Mouse (Mus musculus) gastrocnemius, postnatal 10 days (tissue): ENCODE measurements at regions not wholly inside any gene's neighbourhood (a gene's known extent, or its start where the extent isn't known, plus 50 kb on each side); places are given as distances from the start of the nearest gene placed in this dataset.

Source experiments
- DNase-seq: peaks from one replicate; pipeline ENCODE4 v3.0.0; 2021; ENCODE audit warnings: mixed read lengths

GRCm38 (mm10) chr9:112864921-112865320 is 629.2 kb upstream of the Arpp21 start:
- DNase-seq, result no peak

GRCm38 (mm10) chr9:112861136-112861535 is 625.4 kb upstream of the Arpp21 start:
- no peak for DNase-seq

GRCm38 (mm10) chr9:112860307-112860893 is 624.7 kb upstream of the Arpp21 start:
- DNase-seq, result no peak

GRCm38 (mm10) chr9:112841473-112841872 is 605.7 kb upstream of the Arpp21 start:
- DNase-seq, result no peak

DNA sequence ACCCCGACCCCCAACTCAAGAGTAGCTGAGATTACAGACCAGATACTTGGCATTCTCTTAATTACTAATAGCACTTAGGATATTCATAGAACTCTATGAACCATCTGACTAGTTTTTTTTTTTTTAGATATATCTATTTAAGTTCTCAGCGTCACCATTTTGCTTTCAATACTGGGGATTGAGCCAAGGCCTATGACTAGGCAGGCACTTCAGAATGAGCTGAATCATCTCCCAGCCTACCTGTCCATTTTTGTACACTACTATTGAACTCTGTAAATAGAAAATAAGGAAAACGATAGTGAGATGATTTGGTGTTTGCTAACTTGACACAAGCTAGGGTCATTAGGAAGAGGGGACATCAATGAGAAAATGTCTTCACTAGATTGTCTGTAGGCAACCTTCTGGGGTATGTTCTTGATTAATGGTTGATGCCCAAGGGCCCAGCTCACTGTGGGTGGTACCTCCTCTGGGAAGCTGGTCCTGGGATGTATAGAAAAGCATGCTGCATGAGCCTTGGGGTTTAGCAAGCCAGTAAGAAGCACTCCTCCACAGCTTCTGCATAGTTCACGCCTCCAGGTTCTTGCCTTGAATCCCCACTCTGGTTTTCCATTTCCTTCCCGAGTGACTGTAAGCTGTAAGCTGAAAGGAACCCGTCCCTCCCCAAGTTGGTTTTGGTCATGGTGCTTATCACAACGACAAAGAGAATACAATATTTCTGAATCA is 603.5 kb upstream of the Arpp21 start:
- DNase-seq, result no peak

DNA sequence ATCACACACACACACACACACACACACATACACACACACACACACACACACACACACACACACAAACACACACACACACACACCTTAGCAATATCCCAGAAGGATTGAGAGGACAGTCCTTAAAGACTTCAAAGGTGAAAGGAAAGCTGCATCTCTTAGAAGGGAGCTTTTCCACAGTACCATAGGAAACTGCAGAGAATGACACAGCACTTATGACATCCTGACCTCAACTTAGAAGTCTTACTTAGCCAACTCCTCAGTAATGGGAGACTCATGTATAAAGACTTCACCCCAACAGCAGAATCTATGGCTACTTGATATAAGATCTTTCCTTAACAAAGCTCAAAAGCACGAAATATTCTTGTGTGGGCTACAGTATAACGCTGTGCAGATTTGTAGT is 601.8 kb upstream of the Arpp21 start:
- DNase-seq, result no peak

DNA sequence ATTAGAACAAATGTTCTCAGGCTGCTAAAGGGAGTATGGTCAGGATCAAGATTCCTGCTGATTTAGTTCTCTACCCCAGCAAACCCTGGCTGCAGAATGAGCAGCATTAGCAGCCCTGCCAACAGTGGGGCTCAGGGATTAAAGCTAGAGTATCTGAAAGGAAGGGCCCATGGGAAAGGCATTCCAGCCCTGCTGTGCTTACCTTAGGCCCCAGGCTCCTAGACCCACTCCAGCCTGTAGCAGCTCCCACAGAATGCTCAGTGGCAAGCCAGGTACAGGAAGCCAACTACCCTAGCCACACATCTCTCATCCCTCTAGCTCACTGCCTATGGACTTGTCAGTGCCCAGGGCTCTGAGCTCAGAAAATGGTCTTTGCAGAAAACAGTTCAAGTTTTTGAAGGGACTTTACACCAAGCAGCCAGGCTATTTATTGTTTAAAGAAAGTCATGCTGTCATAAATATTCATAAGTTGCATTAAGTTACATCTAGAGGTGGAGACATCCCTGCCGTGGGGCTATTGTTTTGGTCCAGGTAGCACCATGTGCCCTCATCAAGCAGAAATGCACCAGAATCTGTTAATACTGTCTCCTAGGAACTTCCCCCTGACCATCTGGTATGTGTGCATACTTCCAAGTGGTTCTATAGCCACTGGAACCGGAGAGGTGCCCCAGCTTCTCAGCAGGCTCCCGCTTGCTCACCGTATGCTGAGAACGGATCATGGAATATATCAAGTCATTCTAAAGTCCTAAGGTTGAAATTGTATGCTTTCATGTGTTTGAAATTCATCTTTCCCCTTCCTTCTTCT is 598.9 kb upstream of the Arpp21 start:
- DNase-seq, result no peak

DNA sequence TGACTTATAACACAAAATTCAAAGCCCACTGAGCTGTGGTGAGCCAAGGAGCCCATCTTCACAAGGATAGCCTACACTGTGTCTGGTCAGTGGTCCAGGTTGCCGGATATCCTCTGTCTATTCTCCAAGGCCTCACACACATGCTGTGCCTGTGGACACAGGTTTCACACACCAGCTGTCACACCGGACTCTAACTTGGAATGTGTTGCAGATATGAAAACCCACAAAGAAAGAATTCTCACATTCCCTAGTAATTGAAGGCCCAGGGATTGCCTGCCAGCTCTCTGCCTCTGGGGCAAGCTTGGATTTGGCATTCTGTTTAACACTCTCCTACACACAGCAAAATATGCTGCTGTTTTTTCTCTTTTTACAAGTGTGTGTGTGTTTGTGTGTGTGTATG is 595.4 kb upstream of the Arpp21 start:
- no peak for DNase-seq

DNA sequence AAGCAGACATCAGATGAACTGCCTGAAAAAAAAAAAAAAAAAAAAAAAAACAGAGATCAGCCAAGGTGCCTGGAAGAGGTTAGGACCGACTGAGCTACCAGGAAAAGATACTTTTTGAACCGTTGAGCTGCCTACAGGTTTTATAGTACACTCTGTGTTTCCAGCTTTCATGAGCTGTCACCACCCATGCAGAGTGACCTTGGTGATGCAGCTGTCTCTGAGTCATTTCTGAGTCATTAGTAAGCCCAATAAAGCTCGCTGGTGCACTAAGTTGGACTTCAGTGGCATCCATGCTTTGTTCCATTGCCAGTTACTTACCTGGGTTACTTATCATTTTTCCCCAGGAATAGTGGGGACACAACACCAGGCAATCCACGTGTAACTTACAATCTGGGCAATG is 592.9 kb upstream of the Arpp21 start:
- DNase-seq, result no peak

DNA sequence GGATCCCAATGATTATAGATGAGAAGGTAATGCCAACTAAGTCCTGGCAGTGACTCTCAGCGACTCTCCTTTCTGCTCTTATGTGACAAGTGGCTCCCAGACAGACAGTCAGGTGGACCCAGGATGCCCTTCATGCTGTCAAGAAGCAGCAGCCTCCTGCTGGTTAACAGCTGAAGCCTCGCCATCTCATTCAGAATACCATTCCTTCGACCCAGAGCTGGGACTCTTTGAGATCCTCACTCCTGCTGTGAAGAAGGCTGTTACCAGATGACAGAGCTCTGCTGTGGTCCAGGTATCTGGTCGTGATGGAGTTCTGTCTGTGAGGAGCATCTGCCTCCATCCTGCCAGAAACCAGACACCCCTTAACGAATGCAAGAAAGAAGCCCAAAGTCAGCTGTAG is 590.9 kb upstream of the Arpp21 start:
- no peak for DNase-seq

DNA sequence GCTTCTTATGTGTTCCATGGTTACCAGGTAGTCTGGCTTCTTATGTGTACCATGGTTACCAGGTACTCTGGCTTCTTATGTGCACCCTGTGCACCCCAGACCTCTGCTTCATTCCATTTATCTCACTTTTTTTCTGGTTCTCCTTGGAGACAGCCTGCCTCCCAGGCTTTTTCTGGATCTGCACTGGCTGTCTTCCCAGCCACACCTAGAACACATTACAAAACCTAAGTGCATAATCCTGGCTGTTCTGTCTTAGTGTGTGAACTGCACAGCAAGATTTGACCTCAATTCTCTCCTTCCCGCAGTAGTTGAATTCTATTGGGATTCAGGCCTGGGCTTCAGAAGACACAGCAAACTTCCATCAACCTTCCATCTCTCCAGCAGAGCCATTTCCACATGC is 586.2 kb upstream of the Arpp21 start:
- no peak for DNase-seq

- DNase-seq, result no peak
Measured at GRCm38 (mm10) chr9:112811946-112812345, 576.2 kb upstream of the Arpp21 start.

GRCm38 (mm10) chr9:112799583-112800220 is 564.0 kb upstream of the Arpp21 start:
- DNase-seq, result no peak

DNA sequence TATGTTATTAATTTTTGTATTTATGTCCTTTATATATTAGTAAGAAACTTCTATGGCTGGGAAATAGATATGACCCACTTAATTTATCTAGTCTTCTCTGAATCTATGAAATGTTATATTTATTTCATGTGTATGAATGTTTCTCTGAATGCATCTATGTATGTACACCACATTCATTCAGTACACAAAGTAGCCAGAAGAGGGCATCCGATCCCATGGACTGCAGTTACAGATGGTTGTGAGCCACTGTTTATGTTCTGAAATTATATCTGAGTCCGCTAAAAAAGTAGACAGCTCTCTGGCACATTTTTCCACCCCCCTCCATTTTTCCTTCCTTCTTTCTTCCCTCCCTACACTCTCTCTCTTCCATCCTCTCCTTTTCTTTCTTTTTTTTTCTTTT is 557.8 kb upstream of the Arpp21 start:
- no peak for DNase-seq

DNA sequence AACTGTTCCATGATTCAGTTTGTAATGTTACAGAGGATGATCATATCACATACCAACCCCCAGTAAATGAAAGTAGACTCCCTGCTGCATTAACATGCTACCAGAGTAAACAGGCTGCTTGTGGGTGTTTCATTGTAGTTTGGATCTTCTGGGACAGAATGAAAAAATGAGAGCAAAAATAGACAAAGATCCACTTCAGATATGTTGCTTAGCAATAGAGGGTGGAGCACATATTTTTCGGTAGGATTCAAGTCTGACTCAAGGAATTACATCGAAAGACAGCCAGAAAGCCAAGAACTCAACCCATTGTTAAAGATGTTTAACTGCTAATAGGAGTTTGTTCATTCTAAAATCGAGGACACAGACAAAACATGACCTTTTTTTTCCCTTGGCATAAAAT is 536.2 kb upstream of the Arpp21 start:
- DNase-seq, result no peak

DNA sequence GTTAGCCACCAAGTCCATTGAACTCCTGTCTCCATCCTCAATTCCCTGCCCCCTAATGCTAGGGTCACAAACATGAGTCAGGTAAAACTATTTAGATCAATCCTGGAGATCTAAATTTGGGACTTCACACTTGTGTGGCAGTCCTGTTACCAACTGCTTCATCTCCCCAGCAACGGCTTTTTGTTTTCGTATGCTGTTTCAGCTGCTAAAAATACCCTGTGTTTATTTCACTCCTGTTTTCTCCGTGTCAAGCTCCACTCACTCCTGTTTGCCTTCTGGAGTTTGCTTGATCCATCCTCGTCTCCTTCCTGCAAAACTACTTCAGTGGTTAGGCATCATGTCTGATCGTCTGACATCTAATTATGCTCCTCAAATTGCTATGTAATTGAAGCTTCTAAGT is 508.9 kb upstream of the Arpp21 start:
- no peak for DNase-seq

DNA sequence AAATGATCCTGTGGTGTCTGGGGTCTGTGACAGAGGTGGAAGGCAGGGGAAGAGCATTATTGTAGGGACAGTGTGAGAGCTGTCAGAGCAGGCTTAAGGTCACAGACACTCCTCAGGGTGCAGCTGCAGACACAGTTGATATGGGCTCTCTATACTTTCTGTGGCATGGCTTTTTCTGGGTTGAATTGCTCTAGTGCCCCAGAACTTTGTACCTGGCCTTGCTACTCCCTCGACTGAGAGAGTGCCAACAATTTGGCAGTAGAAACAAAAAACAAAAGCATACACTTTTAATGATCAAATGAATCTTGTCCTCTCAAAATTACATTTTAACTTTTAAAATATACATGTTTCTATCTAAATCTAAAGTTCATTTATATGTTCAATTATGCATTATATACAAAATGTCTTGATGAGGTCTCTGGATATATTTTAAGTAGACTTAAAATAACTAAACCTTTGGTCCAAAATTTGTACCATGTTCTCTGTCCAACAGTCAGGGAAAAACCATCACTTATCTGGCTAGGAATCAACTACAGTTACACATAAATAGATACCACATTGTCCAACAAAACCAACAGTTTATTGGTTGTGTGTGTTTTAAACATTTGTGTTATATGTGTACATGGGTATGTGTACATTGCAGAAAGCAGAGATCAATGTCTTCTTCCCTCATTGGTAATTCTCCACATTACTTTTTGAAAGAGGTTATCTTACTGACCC is 508.3 kb upstream of the Arpp21 start:
- no peak for DNase-seq

DNA sequence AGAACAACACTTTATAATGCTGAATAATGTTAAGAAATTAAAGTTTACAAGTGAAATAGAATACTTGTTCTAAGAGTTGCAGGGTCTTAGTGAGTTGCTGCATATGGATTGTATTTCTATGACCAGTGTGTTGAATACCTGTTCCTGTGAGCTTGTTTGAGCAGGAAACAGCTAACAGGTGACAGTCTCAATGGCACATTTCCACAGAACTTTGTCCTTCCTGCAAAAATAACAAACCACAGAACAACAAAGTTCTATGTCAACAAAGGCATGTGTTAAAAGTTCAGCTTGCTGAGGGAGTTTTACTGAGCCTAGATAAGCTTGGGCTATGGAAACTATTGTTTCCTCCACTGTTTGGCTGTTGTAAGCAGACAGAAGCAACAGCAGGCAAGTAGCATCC is 500.0 kb upstream of the Arpp21 start:
- no peak for DNase-seq

GRCm38 (mm10) chr9:112725523-112725922 is 489.8 kb upstream of the Arpp21 start:
- DNase-seq, result no peak

DNA sequence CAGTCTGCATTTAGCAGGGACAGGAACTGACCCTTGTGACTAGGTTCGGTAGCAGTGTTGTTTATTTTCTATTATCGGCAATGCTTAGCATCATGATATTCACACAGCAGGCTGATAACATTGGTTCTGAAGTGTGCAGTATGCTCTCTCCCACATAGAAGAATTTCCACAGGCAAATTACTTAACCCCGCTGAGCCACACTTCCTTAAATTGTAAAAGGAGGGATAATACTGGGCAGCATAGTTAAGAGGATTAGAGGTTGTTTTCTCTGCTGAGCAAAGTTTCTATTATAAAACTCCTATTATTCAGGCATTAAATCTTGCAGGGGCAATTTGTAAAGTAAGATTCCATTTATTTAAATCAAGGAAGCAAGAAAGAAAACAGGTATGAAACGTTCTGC is 489.4 kb upstream of the Arpp21 start:
- DNase-seq, result no peak

- DNase-seq, result no peak
Measured at GRCm38 (mm10) chr9:112723346-112723745, 487.6 kb upstream of the Arpp21 start.

DNA sequence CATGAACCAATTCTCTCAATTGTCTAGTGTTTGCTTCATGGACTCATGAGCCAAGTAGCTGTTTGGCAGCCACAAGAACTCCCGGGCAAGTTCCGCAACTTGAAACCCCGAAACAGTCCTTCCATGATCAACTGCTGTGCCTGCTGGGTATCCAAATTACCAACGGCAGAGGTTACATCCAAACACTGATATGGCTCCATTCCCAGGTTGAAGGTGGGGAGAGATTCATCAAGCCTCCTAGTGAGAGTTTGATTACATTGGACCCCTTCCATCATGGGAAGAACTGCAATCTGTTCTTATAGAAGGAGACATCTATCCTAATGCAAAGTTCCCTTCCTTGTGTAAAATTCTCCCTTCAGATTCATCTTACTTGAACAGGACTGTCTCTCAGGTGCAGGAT is 486.8 kb upstream of the Arpp21 start:
- no peak for DNase-seq
